Mouse (Mus musculus) kidney, embryonic 14.5 days (tissue): ENCODE results near the gene Nifk. TPM values are rescaled to one million over a fixed set of nuclear protein-coding genes. Genes with fewer than 3 reads are reported as not detected.

Source experiments
- ATAC-seq: fragments of 200-750 bp; cut with Nextera tagmentation; 2 replicates; pipeline ENCODE4 v1.8.0; 2017; ENCODE audit warnings: moderate number of reproducible peaks, mild to moderate bottlenecking, moderate TSS enrichment, moderate library complexity; ENCODE audit not compliant: low FRiP score, low TSS enrichment
- H3K27ac ChIP-seq: fragments of 300-500 bp; sonication (generic); 2 replicates; pipeline ENCODE4 v1.5.1; 2014; ENCODE audit warnings: low read depth, mild to moderate bottlenecking, low read length, moderate library complexity, mixed read lengths
- H3K27me3 ChIP-seq: fragments of 300-500 bp; sonication (generic); 2 replicates; pipeline ENCODE4 v1.6.1; 2014; ENCODE audit warnings: mild to moderate bottlenecking, low read length; ENCODE audit not compliant: control insufficient read depth, insufficient read depth
- H3K36me3 ChIP-seq: fragments of 300-500 bp; sonication (generic); 2 replicates; pipeline ENCODE4 v1.6.1; 2014; ENCODE audit warnings: low read length, mixed read lengths; ENCODE audit not compliant: control insufficient read depth, insufficient read depth
- H3K4me1 ChIP-seq: fragments of 300-500 bp; sonication (generic); 2 replicates; pipeline ENCODE4 v1.6.1; 2014; ENCODE audit warnings: low read length, mixed read lengths; ENCODE audit not compliant: control insufficient read depth, insufficient read depth
- H3K4me2 ChIP-seq: fragments of 300-500 bp; sonication (generic); replicated peaks from 2 replicates; pipeline ENCODE4 v1.6.1; 2014; ENCODE audit warnings: low read depth, mild to moderate bottlenecking, low read length
- H3K4me3 ChIP-seq: fragments of 300-500 bp; sonication (generic); 2 replicates; pipeline ENCODE4 v1.5.1; 2014; ENCODE audit warnings: mild to moderate bottlenecking, low read length
- H3K9ac ChIP-seq: fragments of 300-500 bp; sonication (generic); 2 replicates; pipeline ENCODE4 v1.6.1; 2014; ENCODE audit warnings: low read depth, mild to moderate bottlenecking, low read length, moderate library complexity
- H3K9me3 ChIP-seq: fragments of 300-500 bp; sonication (generic); 2 replicates; pipeline ENCODE4 v1.6.1; 2016; ENCODE audit warnings: low read length; ENCODE audit not compliant: control insufficient read depth
- WGBS: fragments of 180-500 bp; shearing (Covaris S2); extraction: QIAGEN DNeasy Blood & Tissue Kit; methylation state at CpG from one replicate; pipeline ENCODE4 v1.1.7; 2014; 5-methylcytosine and 5-hydroxymethylcytosine counted together
- polyA plus RNA-seq: library from polyadenylated mRNA; unstranded; fragments of >200 nt; fragmentation: Nextera tagmentation; extraction: Ambion mirVana; gene quantifications from 2 replicates; pipeline ENCODE4 v1.2.1, GENCODE M21; 2014

Gene Nifk
- polyA plus RNA-seq, 1 experiment from 2014 or later = 95.9 TPM

GRCm38 (mm10) chr1:118367970-118368369 is 46.3 kb downstream of the Nifk start:
- H3K4me3 ChIP-seq = no peak overlapping the region
- H3K27ac ChIP-seq = no peak overlapping the region
- H3K9ac ChIP-seq = no peak overlapping the region
- H3K36me3 ChIP-seq = no peaks in the 10 kb centered on the region
- H3K9me3 ChIP-seq = no peaks in the 10 kb centered on the region
- no peaks in the 10 kb centered on the region for H3K27me3 ChIP-seq
- no peaks in the 10 kb centered on the region for H3K4me1 ChIP-seq
- ATAC-seq = no peak
- H3K4me2 ChIP-seq = no peak overlapping the region
- 86% methylated on average over 1 of the region's 1 CpGs for WGBS

GRCm38 (mm10) chr1:118368721-118369461 is 47.3 kb downstream of the Nifk start:
- Histone ChIP-seq H3K36me3 (no peaks in the 10 kb centered on the region), H3K4me2 (no peak overlapping the region), H3K9ac (no peak overlapping the region), H3K9me3 (no peaks in the 10 kb centered on the region), H3K27ac (no peak overlapping the region), H3K4me1 (no peaks in the 10 kb centered on the region), H3K27me3 (no peaks in the 10 kb centered on the region), H3K4me3 (no peak overlapping the region)
- ATAC-seq = 0 out of 2 replicates have a peak, but pooled peaks have one; percentile 52
- 54% methylated on average over 3 of the region's 3 CpGs for WGBS

GRCm38 (mm10) chr1:118377784-118378183 is 56.1 kb downstream of the Nifk start:
- no peak overlapping the region for H3K4me3 ChIP-seq
- H3K36me3 ChIP-seq = no peaks in the 10 kb centered on the region
- ATAC-seq = no peak
- no peak overlapping the region for H3K4me2 ChIP-seq
- no peaks in the 10 kb centered on the region for H3K4me1 ChIP-seq
- no peak overlapping the region for H3K27ac ChIP-seq
- no peaks in the 10 kb centered on the region for H3K9me3 ChIP-seq
- no peak overlapping the region for H3K9ac ChIP-seq
- WGBS = 82% methylated on average over 5 of the region's 5 CpGs
- H3K27me3 ChIP-seq = no peaks in the 10 kb centered on the region

GRCm38 (mm10) chr1:118380105-118380786 is 58.6 kb downstream of the Nifk start:
- Histone ChIP-seq H3K27me3 (no peaks in the 10 kb centered on the region), H3K4me3 (no peak overlapping the region), H3K9ac (no peak overlapping the region), H3K27ac (no peak overlapping the region), H3K9me3 (no peaks in the 10 kb centered on the region), H3K4me1 (no peaks in the 10 kb centered on the region), H3K36me3 (no peaks in the 10 kb centered on the region), H3K4me2 (no peak overlapping the region)
- 79% methylated on average over 8 of the region's 8 CpGs for WGBS
- no peak for ATAC-seq

Other genes with a start within 250 kb of the Nifk start
- gene Gm29106, start 145.3 kb upstream of the Nifk start, polyA plus RNA-seq = 0.14 and 0.27 TPM in 2 replicates
- gene Tsn, start 10.1 kb upstream of the Nifk start, polyA plus RNA-seq = 346 and 384 TPM in 2 replicates
- gene Clasp1, start 67.2 kb downstream of the Nifk start, polyA plus RNA-seq = 51.8 and 70.0 TPM in 2 replicates